Comparison of ENCODE assay signal across 15 mouse cellular contexts in the genomic region with DNA sequence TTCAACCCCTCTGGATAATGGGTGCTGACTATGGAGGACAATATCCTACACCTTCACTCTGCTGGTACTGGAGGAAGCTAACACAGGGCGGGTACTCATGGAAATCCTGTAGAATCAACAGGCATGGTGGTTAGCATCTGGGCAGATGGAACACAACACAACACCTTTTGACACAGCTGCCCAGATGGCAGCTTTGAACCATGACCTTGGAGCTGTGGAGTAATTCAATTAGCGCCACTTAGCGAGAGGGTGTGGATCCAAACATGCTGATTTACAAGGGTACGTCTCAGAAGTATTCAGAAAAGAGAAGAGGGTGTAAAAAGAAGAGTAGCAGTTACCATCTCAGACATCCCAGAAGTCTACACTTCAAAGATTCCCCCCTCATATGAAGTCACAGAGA.
"Had no signal": no experiment of that assay in that cellular context is flagged by ENCODE, and none has a peak within 500 bp of the region (broad histone marks: within the 10 kb centered on the region; RNA-seq: fewer than 3 reads in every experiment).

No protein-coding gene starts in this region.

- H3K4me3 ChIP-seq: layer of hippocampus, adult 2 months; limb, embryonic 13.5 days; midbrain, embryonic 15.5 days; neural tube, embryonic 13.5 days had no signal

- H3K9me3 ChIP-seq: limb, embryonic 13.5 days; midbrain, embryonic 15.5 days; neural tube, embryonic 13.5 days had no signal

- H3K27ac ChIP-seq: layer of hippocampus, adult 2 months; limb, embryonic 13.5 days; midbrain, embryonic 15.5 days; neural tube, embryonic 13.5 days had no signal

- H3K4me2 ChIP-seq: limb, embryonic 13.5 days; midbrain, embryonic 11.5 days; midbrain, embryonic 15.5 days; neural tube, embryonic 13.5 days had no signal

- H3K27me3 ChIP-seq: midbrain, embryonic 15.5 days; neural tube, embryonic 13.5 days had no signal

- H3K36me3 ChIP-seq: limb, embryonic 13.5 days; midbrain, embryonic 15.5 days; neural tube, embryonic 13.5 days had no signal

- DNase-seq: kidney, postnatal 10 days; kidney, postnatal 4 days; left cerebral cortex, postnatal 4 days; lung, adult 18-20 months; lung, postnatal 36 days; retina, postnatal 1 day; right cerebral cortex, postnatal 4 days; spleen, adult 18-20 months; thymus, adult 18-20 months; thymus, postnatal 14 days had no signal

- H3K9ac ChIP-seq: limb, embryonic 13.5 days; midbrain, embryonic 15.5 days; neural tube, embryonic 13.5 days had no signal

- ATAC-seq: midbrain, embryonic 15.5 days had no signal
